Mouse (Mus musculus) kidney, adult 2 months (tissue): ENCODE results near the gene Gm5678.

Experiments
- CTCF ChIP-seq: fragments of 200-500 bp; conservative IDR thresholded peaks from 2 replicates; pipeline ENCODE4 v1.5.1; 2011; ENCODE audit warnings: low read depth, mild to moderate bottlenecking, control low read depth, low read length, moderate library complexity, mixed read lengths; ENCODE audit not compliant: insufficient read depth, insufficient read length
- POLR2A ChIP-seq: fragments of 200-500 bp; IDR thresholded peaks from one replicate; pipeline ENCODE4 v1.6.1; 2011; ENCODE audit warnings: low read depth, low read length, control low read depth

GRCm38 (mm10) chr16:93586382-93586781 lies 41.5 kb upstream of the Gm5678 start:
- TF ChIP-seq CTCF = no peak
- TF ChIP-seq POLR2A = no peak
